Mouse (Mus musculus) liver, embryonic 11.5 days (tissue): ENCODE measurements at regions not wholly inside any gene's neighbourhood (a gene's known extent, or its start where the extent isn't known, plus 50 kb on each side); places are given as distances from the start of the nearest gene placed in this dataset.

Experiments used
- ATAC-seq: fragments of 200-750 bp; cut with Nextera tagmentation; replicated peaks from 2 replicates; pipeline ENCODE4 v1.8.0; 2017; ENCODE audit warnings: moderate number of reproducible peaks, mild to moderate bottlenecking, moderate TSS enrichment, moderate library complexity; ENCODE audit not compliant: low FRiP score
- DNase-seq: peaks from one replicate; pipeline ENCODE4 v3.0.0-alpha.2; 2017; ENCODE audit warnings: low spot score
- H3K27ac ChIP-seq: fragments of 300-500 bp; sonication (generic); 2 replicates; pipeline ENCODE4 v1.5.1; 2014; ENCODE audit warnings: mild to moderate bottlenecking, low read depth, low read length, control low read depth
- H3K27me3 ChIP-seq: fragments of 300-500 bp; sonication (generic); replicated peaks from 2 replicates; pipeline ENCODE4 v1.6.1; 2014; ENCODE audit warnings: low read length, mixed read lengths; ENCODE audit not compliant: control insufficient read depth, insufficient read depth
- H3K36me3 ChIP-seq: fragments of 300-500 bp; sonication (generic); 2 replicates; pipeline ENCODE4 v1.6.1; 2014; ENCODE audit warnings: mild to moderate bottlenecking, low read length, moderate library complexity, mixed read lengths; ENCODE audit not compliant: control insufficient read depth, insufficient read depth
- H3K4me1 ChIP-seq: fragments of 300-500 bp; sonication (generic); replicated peaks from 2 replicates; pipeline ENCODE4 v1.6.1; 2014; ENCODE audit warnings: low read length, mixed read lengths; ENCODE audit not compliant: control insufficient read depth, insufficient read depth
- H3K4me2 ChIP-seq: fragments of 300-500 bp; sonication (generic); 2 replicates; pipeline ENCODE4 v1.6.1; 2014; ENCODE audit warnings: mild to moderate bottlenecking, control low read depth, moderate library complexity
- H3K4me3 ChIP-seq: fragments of 300-500 bp; sonication (generic); 2 replicates; pipeline ENCODE4 v1.5.1; 2014; ENCODE audit warnings: low read depth, low read length, control low read depth
- H3K9ac ChIP-seq: fragments of 300-500 bp; sonication (generic); 2 replicates; pipeline ENCODE4 v1.6.1; 2014; ENCODE audit warnings: low read depth, low read length, control low read depth
- H3K9me3 ChIP-seq: fragments of 300-500 bp; sonication (generic); 2 replicates; pipeline ENCODE4 v1.6.1; 2016; ENCODE audit warnings: low read length, inconsistent platforms, mixed read lengths; ENCODE audit not compliant: control insufficient read depth
- WGBS: fragments of 180-500 bp; shearing (Covaris S2); extraction: QIAGEN DNeasy Blood & Tissue Kit; methylation state at CpG from one replicate; pipeline ENCODE4 v1.1.7; 2014; 5-methylcytosine and 5-hydroxymethylcytosine counted together

- Histone ChIP-seq H3K4me1 (peaks cover 27% of the 10 kb centered on the region), H3K27me3 (no peaks in the 10 kb centered on the region), H3K9me3 (no peaks in the 10 kb centered on the region), H3K4me2 (peak overlapping the region; percentile 40), H3K27ac (no peak overlapping the region), H3K9ac (no peak overlapping the region), H3K4me3 (no peak overlapping the region), H3K36me3 (no peaks in the 10 kb centered on the region)
- DNase-seq (no peak), ATAC-seq (no peak)
- WGBS: 75% methylated on average over 5 of the region's 5 CpGs
Observed at GRCm38 (mm10) chr1:151130845-151131626, 51.3 kb upstream of the Gm47985 start.

- Histone ChIP-seq H3K27ac (no peak overlapping the region), H3K9me3 (no peaks in the 10 kb centered on the region), H3K9ac (no peak overlapping the region), H3K4me1 (peaks cover 27% of the 10 kb centered on the region), H3K36me3 (no peaks in the 10 kb centered on the region), H3K4me2 (peak overlapping the region; percentile 40), H3K4me3 (no peak overlapping the region), H3K27me3 (no peaks in the 10 kb centered on the region)
- ATAC-seq (no peak; the same call in 1 of the 2 replicates), DNase-seq (no peak)
- 50% methylated on average over 4 of the region's 4 CpGs for WGBS
Observed at GRCm38 (mm10) chr1:151131627-151132284, 50.6 kb upstream of the Gm47985 start.
